Comparison of ENCODE assay signal across 9 mouse cellular contexts in the genomic region with DNA sequence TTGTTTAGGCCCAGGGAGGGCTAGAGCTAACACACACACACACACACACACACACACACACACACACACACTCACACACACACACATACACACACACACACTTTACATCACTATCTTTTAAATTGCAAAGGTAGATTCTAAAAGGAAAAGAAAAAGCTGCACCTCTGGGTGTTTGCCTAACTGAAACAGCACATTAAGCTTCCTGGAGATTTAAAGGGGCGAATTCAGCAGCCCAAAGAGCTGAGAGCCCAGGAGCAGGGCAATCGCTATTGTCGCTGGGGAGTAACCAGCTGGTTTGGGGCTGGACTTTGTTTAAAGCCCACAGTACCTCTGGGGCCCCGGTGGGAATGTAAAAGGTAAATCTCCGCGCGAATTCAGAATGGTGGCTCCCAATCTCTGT. TPM values are rescaled to one million over a fixed set of nuclear protein-coding genes. Genes with fewer than 3 reads are reported as not detected.
DNase-seq lines count a peak whose midpoint lies in the region; ATAC-seq lines count a peak whose summit lies in the region.
"Had no signal": no experiment of that assay in that cellular context is flagged by ENCODE, and none has a peak within 500 bp of the region (broad histone marks: within the 10 kb centered on the region; RNA-seq: fewer than 3 reads in every experiment).

No protein-coding gene starts in this region.

- no peak overlapping the region for H3K27ac ChIP-seq in neural tube, embryonic 11.5 days (ENCODE audit: low read depth, low read length)
- no peak overlapping the region for H3K27ac ChIP-seq in limb, embryonic 10.5 days
- H3K27ac ChIP-seq in stomach, embryonic 15.5 days = no peak overlapping the region
- H3K27ac ChIP-seq: liver, embryonic 12.5 days had no signal

- H3K4me3 ChIP-seq in neural tube, embryonic 11.5 days (ENCODE audit: low read depth, low read length) = peak overlapping the region; percentile 69
- H3K4me3 ChIP-seq in limb, embryonic 10.5 days = peak overlapping the region; percentile 65; the same call in 1 of the 2 replicates
- H3K4me3 ChIP-seq in stomach, embryonic 15.5 days (replicated peaks) = peak overlapping the region; percentile 23

- peak; percentile 6 for DNase-seq in adrenal gland, postnatal 25 days
- DNase-seq in adrenal gland, postnatal 10 days = no peak
- no peak for DNase-seq in neural tube, embryonic 11.5 days (ENCODE audit: low spot score)
- DNase-seq in neural tube, embryonic 10.5 days (ENCODE audit: extremely low spot score, low spot score) = no peak
- DNase-seq in limb, embryonic 10.5 days (ENCODE audit: low spot score) = peak; percentile 35
- no peak for DNase-seq in MN1 (ENCODE audit: low spot score)
- DNase-seq in spleen, postnatal 36 days (ENCODE audit: low spot score in 2 of 2) = no peak

- peak overlapping the region; percentile 88 for H3K4me2 ChIP-seq in neural tube, embryonic 11.5 days (ENCODE audit: low read depth)
- peak overlapping the region; percentile 32 for H3K4me2 ChIP-seq in stomach, embryonic 15.5 days

- no peaks in the 10 kb centered on the region for H3K9me3 ChIP-seq in neural tube, embryonic 11.5 days (ENCODE audit: control insufficient read depth, low read length)
- H3K9me3 ChIP-seq in limb, embryonic 10.5 days (replicated peaks) = no peaks in the 10 kb centered on the region
- H3K9me3 ChIP-seq in stomach, embryonic 15.5 days = no peaks in the 10 kb centered on the region
- H3K9me3 ChIP-seq: liver, embryonic 12.5 days had no signal

- H3K27me3 ChIP-seq in neural tube, embryonic 11.5 days (ENCODE audit: control insufficient read depth, insufficient read depth, low read length) = no peaks in the 10 kb centered on the region
- H3K27me3 ChIP-seq in limb, embryonic 10.5 days (ENCODE audit: low read depth, poor library complexity, severe bottlenecking) = peaks cover 27% of the 10 kb centered on the region
- H3K27me3 ChIP-seq in stomach, embryonic 15.5 days (replicated peaks) = no peaks in the 10 kb centered on the region

- H3K4me1 ChIP-seq in neural tube, embryonic 11.5 days (ENCODE audit: control insufficient read depth, insufficient read depth, low read length) = peaks cover 3% of the 10 kb centered on the region; the same call in 1 of the 2 replicates
- peaks cover 19% of the 10 kb centered on the region for H3K4me1 ChIP-seq in limb, embryonic 10.5 days
- H3K4me1 ChIP-seq in stomach, embryonic 15.5 days = peaks cover 6% of the 10 kb centered on the region; the same call in 1 of the 2 replicates
- H3K4me1 ChIP-seq: liver, embryonic 12.5 days had no signal

- no peaks in the 10 kb centered on the region for H3K36me3 ChIP-seq in neural tube, embryonic 11.5 days (ENCODE audit: control insufficient read depth, insufficient read depth, low read length)
- no peaks in the 10 kb centered on the region for H3K36me3 ChIP-seq in limb, embryonic 10.5 days
- H3K36me3 ChIP-seq in stomach, embryonic 15.5 days = no peaks in the 10 kb centered on the region
- H3K36me3 ChIP-seq: liver, embryonic 12.5 days had no signal

- 9% methylated on average over 7 of the region's 7 CpGs for WGBS in neural tube, embryonic 11.5 days
- WGBS in limb, embryonic 10.5 days = 8% methylated on average over 7 of the region's 7 CpGs
- WGBS in stomach, embryonic 15.5 days = 17% methylated on average over 7 of the region's 7 CpGs

- no peak for ATAC-seq in neural tube, embryonic 11.5 days (ENCODE audit: insufficient read depth, low FRiP score, low TSS enrichment)
- ATAC-seq in stomach, embryonic 15.5 days (ENCODE audit: insufficient read depth, low FRiP score, low read depth) = no peak
- ATAC-seq: liver, embryonic 12.5 days had no signal

- peak overlapping the region; percentile 79 for H3K9ac ChIP-seq in neural tube, embryonic 11.5 days (ENCODE audit: low read length)
- no peak overlapping the region for H3K9ac ChIP-seq in stomach, embryonic 15.5 days
- H3K9ac ChIP-seq: liver, embryonic 12.5 days had no signal

RNA-seq across cellular contexts. Expression of a gene that starts 1.4 kb away (rescaled TPM):
- 10.4 and 17.8 TPM in 2 replicates for total RNA-seq in adrenal gland, postnatal 25 days (2021)
- total RNA-seq in adrenal gland, postnatal 10 days (2021) = 10 to 100 TPM in 1 of 2 experiments, 1 to 10 TPM in 1; 8.8 to 20.3 TPM
- 6.2 TPM in 2 replicates for polyA plus RNA-seq in neural tube, embryonic 11.5 days (2014; fragmentation: Nextera tagmentation; extraction: Ambion mirVana)
- 0.46 and 0.79 TPM in 2 replicates for polyA plus RNA-seq in limb, embryonic 10.5 days (2016; fragmentation: Nextera tagmentation; extraction: Ambion mirVana)
- 2.2 and 2.3 TPM in 2 replicates for polyA plus RNA-seq in stomach, embryonic 15.5 days (2015; fragmentation: Nextera tagmentation; extraction: Ambion mirVana)

Comparison
In these comparisons a context has a peak if more than half of its experiments do, and no peak if none do; other contexts are left out.
1. DNase-seq: peak in adrenal gland, postnatal 25 days (single experiment) and limb, embryonic 10.5 days (single experiment); none in adrenal gland, postnatal 10 days (single experiment), neural tube, embryonic 11.5 days (single experiment), neural tube, embryonic 10.5 days (single experiment), MN1 (single experiment) and spleen, postnatal 36 days (0 of 2).
2. Peak in every context shown above with its lines, with median percentiles within 50 percentile points of each other: H3K4me3 ChIP-seq.